Mouse (Mus musculus): ENCODE measurements around the gene 1700014D04Rik. TPM values are rescaled to one million over a fixed set of nuclear protein-coding genes. Genes with fewer than 3 reads are reported as not detected.

The 1700014D04Rik gene
- polyA plus RNA-seq, 1 experiment from 2014 or later: 0.11 TPM

GRCm38 (mm10) chr13:59770164-59770562 lies 23.6 kb upstream of the 1700014D04Rik start:
- peak overlapping the region; percentile 53 for H3K4me3 ChIP-seq (replicated peaks; ENCODE audit: low read length)
- H3K27me3 ChIP-seq (ENCODE audit: control insufficient read depth, insufficient read depth, low read length): no peaks in the 10 kb centered on the region
- peaks cover 29% of the 10 kb centered on the region for H3K36me3 ChIP-seq (replicated peaks; ENCODE audit: control insufficient read depth, insufficient read depth)
- peaks cover 33% of the 10 kb centered on the region for H3K4me1 ChIP-seq (replicated peaks; ENCODE audit: control insufficient read depth, insufficient read depth, low read length)
- ATAC-seq (ENCODE audit: low FRiP score): peak; percentile 87
- peak overlapping the region; percentile 65 for H3K4me2 ChIP-seq (replicated peaks)
- peak; percentile 90 for DNase-seq (ENCODE audit: low spot score)
- WGBS: under 1% methylated on average over 28 of the region's 28 CpGs
- peak overlapping the region; percentile 76 for H3K9ac ChIP-seq
- peak overlapping the region; percentile 98 for H3K27ac ChIP-seq
- no peaks in the 10 kb centered on the region for H3K9me3 ChIP-seq (ENCODE audit: control insufficient read depth, low read length)

GRCm38 (mm10) chr13:59769296-59770163 lies 23.0 kb upstream of the 1700014D04Rik start, which contains the start of gene Isca1:
Isca1 (minus strand) TSS chr13:59769810.
- ATAC-seq (ENCODE audit: low FRiP score): peak; percentile 97
- Histone ChIP-seq H3K4me3 (replicated peaks; ENCODE audit: low read length) (peak within 1 kb of the TSS; percentile 53), H3K9me3 (ENCODE audit: control insufficient read depth, low read length) (no peaks in the 10 kb centered on the region), H3K4me1 (replicated peaks; ENCODE audit: control insufficient read depth, insufficient read depth, low read length) (peaks cover 33% of the 10 kb centered on the region), H3K36me3 (replicated peaks; ENCODE audit: control insufficient read depth, insufficient read depth) (peaks cover 23% of the 10 kb centered on the region), H3K27ac (peak within 1 kb of the TSS; percentile 98), H3K4me2 (replicated peaks) (peak within 1 kb of the TSS; percentile 75), H3K9ac (peak within 1 kb of the TSS; percentile 76), H3K27me3 (ENCODE audit: control insufficient read depth, insufficient read depth, low read length) (no peaks in the 10 kb centered on the region)
- WGBS: under 1% methylated on average over 85 of the region's 91 CpGs
- DNase-seq (ENCODE audit: low spot score): peak; percentile 99

GRCm38 (mm10) chr13:59768531-59768930 lies 22.0 kb upstream of the 1700014D04Rik start:
- no peaks in the 10 kb centered on the region for H3K9me3 ChIP-seq (ENCODE audit: control insufficient read depth, low read length)
- H3K9ac ChIP-seq: peak overlapping the region; percentile 65
- H3K36me3 ChIP-seq (replicated peaks; ENCODE audit: control insufficient read depth, insufficient read depth): peaks cover 14% of the 10 kb centered on the region; the same call in 1 of the 2 replicates
- H3K4me2 ChIP-seq (replicated peaks): peak overlapping the region; percentile 75
- no peak for ATAC-seq (ENCODE audit: low FRiP score)
- no peaks in the 10 kb centered on the region for H3K27me3 ChIP-seq (ENCODE audit: control insufficient read depth, insufficient read depth, low read length)
- no peak overlapping the region for H3K27ac ChIP-seq
- 39% methylated on average over 13 of the region's 13 CpGs for WGBS
- peaks cover 33% of the 10 kb centered on the region for H3K4me1 ChIP-seq (replicated peaks; ENCODE audit: control insufficient read depth, insufficient read depth, low read length)
- peak overlapping the region; percentile 53 for H3K4me3 ChIP-seq (replicated peaks; ENCODE audit: low read length)
- DNase-seq (ENCODE audit: low spot score): no peak

GRCm38 (mm10) chr13:59766786-59767515 lies 20.4 kb upstream of the 1700014D04Rik start:
- Histone ChIP-seq H3K36me3 (replicated peaks; ENCODE audit: control insufficient read depth, insufficient read depth) (peaks cover 5% of the 10 kb centered on the region), H3K4me2 (replicated peaks) (peak overlapping the region; percentile 75), H3K4me3 (replicated peaks; ENCODE audit: low read length) (no peak overlapping the region), H3K9ac (no peak overlapping the region), H3K27ac (no peak overlapping the region), H3K4me1 (replicated peaks; ENCODE audit: control insufficient read depth, insufficient read depth, low read length) (peaks cover 33% of the 10 kb centered on the region), H3K27me3 (ENCODE audit: control insufficient read depth, insufficient read depth, low read length) (no peaks in the 10 kb centered on the region), H3K9me3 (ENCODE audit: control insufficient read depth, low read length) (no peaks in the 10 kb centered on the region)
- no peak for ATAC-seq (ENCODE audit: low FRiP score)
- WGBS: 69% methylated on average over 11 of the region's 11 CpGs
- no peak for DNase-seq (ENCODE audit: low spot score)

GRCm38 (mm10) chr13:59762791-59763190 lies 16.2 kb upstream of the 1700014D04Rik start:
- no peaks in the 10 kb centered on the region for H3K27me3 ChIP-seq (ENCODE audit: control insufficient read depth, insufficient read depth, low read length)
- H3K4me1 ChIP-seq (replicated peaks; ENCODE audit: control insufficient read depth, insufficient read depth, low read length): peaks cover 17% of the 10 kb centered on the region; the same call in 1 of the 2 replicates
- WGBS: 93% methylated on average over 7 of the region's 7 CpGs
- no peak overlapping the region for H3K27ac ChIP-seq
- H3K4me2 ChIP-seq (replicated peaks): no peak overlapping the region
- DNase-seq (ENCODE audit: low spot score) (no peak), ATAC-seq (ENCODE audit: low FRiP score) (no peak)
- no peak overlapping the region for H3K4me3 ChIP-seq (replicated peaks; ENCODE audit: low read length)
- H3K36me3 ChIP-seq (replicated peaks; ENCODE audit: control insufficient read depth, insufficient read depth): peaks cover 43% of the 10 kb centered on the region
- no peaks in the 10 kb centered on the region for H3K9me3 ChIP-seq (ENCODE audit: control insufficient read depth, low read length)
- H3K9ac ChIP-seq: no peak overlapping the region

GRCm38 (mm10) chr13:59756906-59757305 lies 10.4 kb upstream of the 1700014D04Rik start:
- Histone ChIP-seq H3K9me3 (ENCODE audit: control insufficient read depth, low read length) (no peaks in the 10 kb centered on the region), H3K4me2 (replicated peaks) (no peak overlapping the region), H3K27ac (no peak overlapping the region), H3K9ac (no peak overlapping the region), H3K4me1 (replicated peaks; ENCODE audit: control insufficient read depth, insufficient read depth, low read length) (no peaks in the 10 kb centered on the region), H3K4me3 (replicated peaks; ENCODE audit: low read length) (no peak overlapping the region), H3K27me3 (ENCODE audit: control insufficient read depth, insufficient read depth, low read length) (no peaks in the 10 kb centered on the region), H3K36me3 (replicated peaks; ENCODE audit: control insufficient read depth, insufficient read depth) (peaks cover 63% of the 10 kb centered on the region)
- DNase-seq (ENCODE audit: low spot score) (no peak), ATAC-seq (ENCODE audit: low FRiP score) (no peak)
- 95% methylated on average over 7 of the region's 7 CpGs for WGBS

- ATAC-seq (ENCODE audit: low FRiP score): no peak
These were observed 3.8 kb upstream of the 1700014D04Rik start for GRCm38 (mm10) chr13:59750310-59750709.

GRCm38 (mm10) chr13:59746164-59746563 lies 388 bp downstream of the 1700014D04Rik start:
- H3K4me1 ChIP-seq (replicated peaks; ENCODE audit: control insufficient read depth, insufficient read depth, low read length): no peaks in the 10 kb centered on the region
- H3K9me3 ChIP-seq (ENCODE audit: control insufficient read depth, low read length): no peaks in the 10 kb centered on the region
- H3K27me3 ChIP-seq (ENCODE audit: control insufficient read depth, insufficient read depth, low read length): no peaks in the 10 kb centered on the region
- H3K4me3 ChIP-seq (replicated peaks; ENCODE audit: low read length): no peak overlapping the region
- H3K27ac ChIP-seq: no peak overlapping the region
- DNase-seq (ENCODE audit: low spot score) (no peak), ATAC-seq (ENCODE audit: low FRiP score) (no peak)
- no peak overlapping the region for H3K9ac ChIP-seq
- 78% methylated on average over 6 of the region's 6 CpGs for WGBS
- no peak overlapping the region for H3K4me2 ChIP-seq (replicated peaks)
- H3K36me3 ChIP-seq (replicated peaks; ENCODE audit: control insufficient read depth, insufficient read depth): no peaks in the 10 kb centered on the region

More at GRCm38 (mm10) chr13:59750310-59750709, 3.8 kb upstream of the 1700014D04Rik start:
- Histone ChIP-seq H3K4me2 (replicated peaks) (no peak overlapping the region), H3K4me3 (replicated peaks; ENCODE audit: low read length) (no peak overlapping the region), H3K9ac (no peak overlapping the region), H3K27ac (no peak overlapping the region), H3K27me3 (ENCODE audit: control insufficient read depth, insufficient read depth, low read length) (no peaks in the 10 kb centered on the region), H3K9me3 (ENCODE audit: control insufficient read depth, low read length) (no peaks in the 10 kb centered on the region), H3K36me3 (replicated peaks; ENCODE audit: control insufficient read depth, insufficient read depth) (peaks cover 13% of the 10 kb centered on the region), H3K4me1 (replicated peaks; ENCODE audit: control insufficient read depth, insufficient read depth, low read length) (no peaks in the 10 kb centered on the region)
- 88% methylated on average over 12 of the region's 12 CpGs for whole genome bisulfite sequencing
- DNase-seq (ENCODE audit: low spot score): no peak

- Histone ChIP-seq H3K9me3 (ENCODE audit: control insufficient read depth, low read length) (no peaks in the 10 kb centered on the region), H3K4me3 (replicated peaks; ENCODE audit: low read length) (no peak overlapping the region), H3K4me2 (replicated peaks) (no peak overlapping the region), H3K4me1 (replicated peaks; ENCODE audit: control insufficient read depth, insufficient read depth, low read length) (no peaks in the 10 kb centered on the region), H3K27ac (no peak overlapping the region), H3K27me3 (ENCODE audit: control insufficient read depth, insufficient read depth, low read length) (no peaks in the 10 kb centered on the region), H3K9ac (no peak overlapping the region), H3K36me3 (replicated peaks; ENCODE audit: control insufficient read depth, insufficient read depth) (no peaks in the 10 kb centered on the region)
- WGBS: 88% methylated on average over 6 of the region's 6 CpGs
- ATAC-seq (ENCODE audit: low FRiP score) (no peak), DNase-seq (ENCODE audit: low spot score) (no peak)
These were observed 1.1 kb downstream of the 1700014D04Rik start for GRCm38 (mm10) chr13:59745462-59745861.

Data from hindbrain, embryonic 14.5 days (tissue).